Mouse (Mus musculus) 3134 (cell line): ENCODE results near the gene Gm10190.
"Not testable (repeated sequence)": the region's sequence is repeated elsewhere in the genome, so short reads cannot be mapped to it uniquely, and the experiment has no call there.

Experiments
- DNase-seq: peaks from one replicate; pipeline ENCODE4 v3.0.0-alpha.2; 2011; ENCODE audit warnings: low spot score; ENCODE audit not compliant: insufficient read length; ENCODE audit errors: extremely low read depth

The Gm10190 gene

GRCm38 (mm10) chr17:80372989-80373725 lies at the start of gene Gm10190:
Gm10190 (minus strand) TSS chr17:80373541.
- peak; percentile 11 for DNase-seq

GRCm38 (mm10) chr17:80420998-80421397 lies 47.7 kb upstream of the Gm10190 start:
- DNase-seq = no peak

DNA sequence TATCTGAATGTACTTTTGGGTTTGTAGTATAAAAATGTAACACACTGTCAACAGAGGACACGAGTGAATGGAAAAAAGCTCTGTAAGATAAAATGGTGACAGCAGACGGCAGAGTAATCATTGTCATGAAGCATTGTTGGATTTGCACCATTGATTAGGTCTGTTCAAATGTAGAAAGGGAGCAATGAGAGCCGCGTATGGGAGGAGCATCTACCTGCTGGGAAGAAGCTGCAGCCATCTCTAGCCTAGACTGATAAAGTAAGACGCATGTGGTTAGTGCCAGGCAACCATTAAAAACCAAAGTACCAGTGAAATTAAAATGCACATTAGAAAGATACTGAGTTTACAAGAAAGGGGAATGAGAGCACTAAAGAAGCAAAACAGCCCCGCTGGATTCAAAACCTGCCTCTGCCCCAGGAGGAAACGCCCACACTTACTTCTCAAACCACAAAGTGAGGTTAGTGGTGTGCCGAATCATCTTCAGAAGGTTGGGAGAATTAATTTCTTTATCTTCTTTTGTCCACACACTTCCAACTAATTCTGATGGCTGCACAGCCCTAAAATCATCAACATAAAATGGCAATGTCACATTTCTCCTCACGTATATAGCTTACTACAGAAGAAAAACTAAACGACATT lies 45.4 kb upstream of the Gm10190 start:
- no peak for DNase-seq

GRCm38 (mm10) chr17:80411182-80411581 lies 37.8 kb upstream of the Gm10190 start:
- DNase-seq = no peak

- no peak for DNase-seq
Measured at GRCm38 (mm10) chr17:80398243-80398642, 24.9 kb upstream of the Gm10190 start.

DNA sequence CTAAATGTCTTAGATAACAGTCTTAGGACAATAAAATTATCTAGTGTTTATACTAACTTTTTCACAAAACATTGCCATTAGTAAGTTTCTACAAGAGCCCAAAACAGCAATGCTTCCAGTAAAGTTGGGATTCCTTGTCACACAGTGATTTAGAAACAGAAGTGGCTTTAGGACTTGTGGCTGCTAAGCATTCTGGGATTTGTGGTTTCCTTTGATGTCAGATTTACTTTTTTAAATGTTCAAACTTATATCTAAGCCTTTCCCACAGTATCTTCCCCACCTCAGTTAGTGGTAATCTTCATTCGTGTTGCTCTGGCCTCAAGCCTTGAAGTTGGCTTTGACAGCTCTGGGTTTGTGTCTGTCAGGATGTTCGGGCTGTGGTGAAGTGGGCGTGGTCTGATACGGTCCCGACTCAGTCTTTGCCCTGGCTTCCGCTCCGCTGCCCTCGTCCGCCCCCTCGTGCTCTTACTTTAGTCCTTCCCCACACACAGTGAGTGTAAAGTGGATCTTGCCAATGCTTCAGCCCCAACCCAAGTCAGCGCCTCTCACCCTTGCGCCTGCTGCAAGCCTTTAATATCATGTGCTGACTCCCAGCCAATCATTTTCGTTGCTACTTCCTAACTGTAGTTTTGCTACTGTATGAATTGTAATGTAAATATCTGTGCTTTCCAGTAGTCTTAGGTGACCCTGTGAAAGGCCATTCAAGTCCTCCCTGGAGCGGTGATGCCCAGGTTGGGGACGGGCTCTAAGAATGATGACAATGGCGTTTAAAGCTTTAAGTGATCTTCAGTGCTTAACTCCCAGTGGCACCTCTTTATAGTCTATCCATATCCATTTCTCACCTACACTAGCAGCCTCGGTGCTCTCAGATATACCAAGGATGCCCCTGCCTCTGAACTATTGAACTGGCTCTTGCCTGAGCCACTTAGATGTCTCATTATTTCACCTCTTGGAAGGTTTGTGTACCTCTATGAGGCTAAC lies 18.4 kb upstream of the Gm10190 start:
- DNase-seq = peak; percentile 18

DNA sequence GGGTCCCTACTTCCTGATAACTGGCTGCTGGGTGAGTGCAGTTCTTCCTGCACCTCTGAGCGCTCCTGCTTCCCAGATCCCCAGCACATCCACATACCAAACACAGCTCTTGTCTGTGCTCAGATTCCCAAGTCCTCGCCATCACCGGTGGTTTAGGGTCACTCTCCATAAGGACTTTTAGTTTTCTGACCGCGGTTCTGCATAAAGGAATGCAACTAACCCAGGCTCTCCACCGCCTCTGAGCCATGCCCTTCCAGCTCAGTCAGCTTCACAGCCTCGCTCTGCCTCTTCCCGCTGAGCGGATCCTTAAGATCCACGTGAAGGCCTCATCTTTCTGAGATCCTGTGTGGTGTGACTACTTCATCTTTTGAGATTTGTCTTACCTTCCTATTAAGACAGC lies 16.7 kb upstream of the Gm10190 start:
- no peak for DNase-seq

DNA sequence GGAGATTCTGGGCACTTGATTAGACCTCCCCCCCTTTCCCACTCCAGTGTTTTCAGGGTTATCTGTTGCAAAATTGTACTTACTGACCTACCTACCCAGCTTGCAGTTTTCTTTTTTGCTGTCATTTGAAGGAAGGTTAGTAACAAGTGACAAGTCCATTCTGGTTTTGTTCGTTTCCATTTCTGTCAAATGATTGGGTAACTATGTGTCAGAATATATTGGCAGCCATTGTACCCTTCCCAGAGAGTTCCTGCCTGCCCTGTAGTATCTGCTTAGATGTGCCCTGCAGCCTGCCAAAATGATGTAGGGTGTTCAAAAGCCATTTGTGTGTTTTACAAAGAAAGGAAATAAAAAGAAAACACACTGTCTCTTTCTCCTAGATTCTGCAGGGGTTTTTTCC lies 12.3 kb upstream of the Gm10190 start:
- DNase-seq = no peak

- DNase-seq = not testable (repeated sequence)
Measured at GRCm38 (mm10) chr17:80378386-80378785, 5.0 kb upstream of the Gm10190 start.

GRCm38 (mm10) chr17:80373726-80374096 lies 370 bp upstream of the Gm10190 start:
- peak; percentile 4 for DNase-seq

- DNase-seq = no peak
Measured at GRCm38 (mm10) chr17:80368606-80369005, 4.7 kb downstream of the Gm10190 start.

- DNase-seq = no peak
Measured at GRCm38 (mm10) chr17:80367276-80367675, 6.1 kb downstream of the Gm10190 start.

- DNase-seq = no peak
Measured at GRCm38 (mm10) chr17:80360245-80360644, 13.1 kb downstream of the Gm10190 start.

DNA sequence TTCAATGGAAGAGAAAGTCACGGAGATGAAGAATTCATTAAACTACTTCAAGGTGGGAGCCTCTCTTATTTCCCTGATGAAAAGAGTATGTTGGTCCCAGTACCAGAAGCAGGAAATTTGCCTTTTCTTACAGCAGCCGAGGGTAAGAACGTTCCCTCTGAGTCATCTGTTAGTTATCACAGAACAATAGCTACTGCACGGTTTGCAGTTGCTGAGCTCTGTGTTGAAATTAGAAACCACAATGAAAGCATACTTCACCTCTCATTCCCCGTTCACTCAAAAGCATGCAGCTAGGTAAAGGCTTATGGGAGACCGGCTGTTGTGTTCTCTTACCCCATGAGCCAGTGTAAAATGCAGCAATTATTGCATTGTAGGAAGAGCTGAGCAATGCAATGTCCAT lies 26.1 kb downstream of the Gm10190 start:
- no peak for DNase-seq

- DNase-seq = no peak
Measured at GRCm38 (mm10) chr17:80346591-80347125, 26.7 kb downstream of the Gm10190 start.

DNA sequence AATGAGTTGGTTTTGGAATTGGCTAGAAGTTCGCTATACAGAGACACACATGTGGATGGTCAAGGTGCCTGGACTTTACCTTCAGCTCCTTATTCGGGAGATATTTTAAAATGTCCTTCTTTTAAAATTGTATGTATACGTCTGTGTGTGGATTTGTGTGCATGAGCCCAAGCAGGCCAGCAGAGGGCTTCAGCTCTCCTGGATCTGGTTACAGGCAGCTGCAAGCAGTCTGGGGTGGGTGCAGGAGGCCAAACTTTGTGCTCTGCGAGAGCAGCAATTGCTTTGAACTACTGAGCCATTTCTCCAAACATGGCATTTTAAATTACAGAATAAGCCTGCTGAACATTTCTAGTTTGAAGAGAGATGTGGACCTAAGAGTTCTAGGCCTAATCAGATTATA lies 28.1 kb downstream of the Gm10190 start:
- DNase-seq = no peak

DNA sequence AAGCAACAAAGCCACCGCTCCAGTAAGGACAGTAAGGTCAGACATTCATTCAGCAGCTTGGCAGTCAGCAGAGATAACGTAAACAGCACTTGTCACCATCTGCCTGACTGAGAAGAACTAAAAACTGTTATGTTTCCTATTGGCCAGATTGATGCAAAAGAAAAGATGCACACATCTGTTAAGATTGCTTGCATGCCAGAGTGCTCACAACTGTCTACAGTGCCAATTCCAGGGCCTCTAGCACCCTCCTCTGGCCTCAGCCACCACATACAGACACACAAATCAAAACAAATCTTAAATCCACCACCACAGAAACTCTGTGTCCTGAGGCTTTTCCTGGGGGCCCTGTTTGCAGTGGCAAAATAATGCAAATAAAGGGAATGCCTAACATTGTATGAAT lies 41.0 kb downstream of the Gm10190 start:
- no peak for DNase-seq

DNA sequence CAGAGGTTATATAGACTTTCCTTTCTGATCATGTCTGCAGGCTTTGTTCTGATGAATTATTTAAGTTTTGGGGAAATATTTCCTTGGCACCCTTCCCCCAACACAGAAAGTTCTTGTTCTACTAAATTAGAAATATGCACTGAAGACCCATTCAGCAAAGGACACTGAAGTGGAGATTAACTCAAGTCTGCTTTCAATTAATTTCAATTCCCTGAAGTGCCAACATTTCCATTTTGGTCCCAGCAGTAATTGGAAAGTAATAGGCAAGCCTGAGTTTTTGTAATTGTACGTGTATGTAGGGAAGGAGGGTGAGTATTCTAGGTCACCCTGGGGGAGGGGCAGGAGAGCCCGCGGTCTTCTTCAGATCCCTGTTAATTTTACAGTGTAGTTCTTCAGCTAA lies 46.9 kb downstream of the Gm10190 start:
- DNase-seq = no peak

DNA sequence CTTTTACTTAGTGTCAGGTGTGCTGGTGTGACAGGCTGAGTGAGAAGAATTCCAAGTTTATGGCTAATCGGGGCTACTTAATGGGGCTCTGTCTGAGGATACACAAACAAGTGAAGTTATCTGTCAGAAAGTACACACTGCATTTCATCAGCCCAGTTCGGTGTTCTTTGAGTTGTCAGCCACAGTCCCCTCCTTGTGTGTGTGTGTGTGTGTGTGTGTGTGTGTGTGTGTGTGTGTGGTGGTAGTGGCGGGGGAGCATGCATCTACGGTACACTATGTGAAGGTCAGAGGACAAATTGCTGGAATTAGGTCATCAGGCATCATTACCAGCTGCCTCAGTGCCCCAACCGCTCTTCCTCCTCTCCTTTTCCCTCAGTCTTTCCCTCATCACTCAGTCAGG lies 47.9 kb downstream of the Gm10190 start:
- DNase-seq = no peak

DNA sequence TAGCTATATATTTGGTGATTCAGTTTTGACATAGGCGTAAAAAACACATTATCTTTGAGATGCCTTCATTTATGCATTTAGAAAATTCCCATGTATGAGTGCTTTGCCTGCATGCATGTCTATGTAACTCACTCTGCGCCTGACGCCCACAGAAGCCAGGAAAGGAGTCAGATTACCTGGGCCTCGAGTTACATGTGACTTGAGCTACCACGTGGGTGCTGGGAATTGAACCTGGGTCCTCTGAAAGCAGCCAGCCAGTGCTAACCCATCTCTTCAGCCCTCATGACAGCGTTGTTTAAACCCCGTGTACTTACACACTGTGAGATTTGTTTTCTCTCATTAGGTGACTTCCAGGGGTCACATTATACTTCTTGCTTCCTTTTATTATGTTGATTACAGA lies 48.8 kb downstream of the Gm10190 start:
- DNase-seq = no peak

DNA sequence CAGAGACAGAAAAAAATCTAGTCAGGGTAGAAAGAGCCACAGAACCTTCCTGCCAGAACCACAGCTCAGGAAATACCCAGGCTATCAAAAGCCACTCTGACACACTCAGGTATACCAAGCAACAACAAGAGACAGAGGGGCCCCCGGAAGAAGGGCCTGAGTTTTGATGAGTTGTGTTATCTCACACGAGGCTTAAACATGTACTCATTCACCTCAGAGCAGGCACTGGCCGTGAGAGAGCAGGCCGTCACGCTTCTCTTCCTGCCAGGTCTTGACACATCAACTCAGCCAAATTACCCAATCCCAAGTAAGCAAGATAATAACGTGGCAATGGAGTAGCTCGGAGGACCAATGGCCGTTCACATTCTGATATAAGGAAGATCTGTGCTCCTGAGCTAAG lies 49.7 kb downstream of the Gm10190 start:
- no peak for DNase-seq
